Mouse (Mus musculus): ENCODE data around the gene Mlf2.

Mlf2 gene

GRCm38 (mm10) chr6:124932314-124932695 lies 1.1 kb downstream of the Mlf2 start:
- DNase-seq (ENCODE audit: low read depth, low spot score), result no peak

GRCm38 (mm10) chr6:124933127-124933526 lies 1.9 kb downstream of the Mlf2 start:
- DNase-seq (ENCODE audit: low read depth, low spot score), result no peak

- DNase-seq (ENCODE audit: low read depth, low spot score), result no peak
Observed at GRCm38 (mm10) chr6:124934670-124935069, 3.5 kb downstream of the Mlf2 start.

- no peak for DNase-seq (ENCODE audit: low read depth, low spot score)
Observed at GRCm38 (mm10) chr6:124936681-124937080, 5.5 kb downstream of the Mlf2 start.

- DNase-seq (ENCODE audit: low read depth, low spot score), result no peak
Observed at GRCm38 (mm10) chr6:124937493-124937892, 6.3 kb downstream of the Mlf2 start.

GRCm38 (mm10) chr6:124938554-124938953 lies 7.4 kb downstream of the Mlf2 start:
- DNase-seq (ENCODE audit: low read depth, low spot score), result no peak

GRCm38 (mm10) chr6:124941679-124942078 lies 10.5 kb downstream of the Mlf2 start:
- DNase-seq (ENCODE audit: low read depth, low spot score), result no peak

- DNase-seq (ENCODE audit: low read depth, low spot score), result no peak
Observed at GRCm38 (mm10) chr6:124943526-124943925, 12.3 kb downstream of the Mlf2 start.

- no peak for DNase-seq (ENCODE audit: low read depth, low spot score)
Observed at GRCm38 (mm10) chr6:124953991-124954715, 23.0 kb downstream of the Mlf2 start.

- DNase-seq (ENCODE audit: low read depth, low spot score), result no peak
Observed at GRCm38 (mm10) chr6:124955212-124955611, 24.0 kb downstream of the Mlf2 start.

GRCm38 (mm10) chr6:124958127-124958526 lies 26.9 kb downstream of the Mlf2 start:
- DNase-seq (ENCODE audit: low read depth, low spot score), result no peak

GRCm38 (mm10) chr6:124959960-124960359 lies 28.8 kb downstream of the Mlf2 start:
- DNase-seq (ENCODE audit: low read depth, low spot score), result no peak

GRCm38 (mm10) chr6:124961021-124961420 lies 29.8 kb downstream of the Mlf2 start:
- DNase-seq (ENCODE audit: low read depth, low spot score), result no peak

- DNase-seq (ENCODE audit: low read depth, low spot score), result no peak
Observed at GRCm38 (mm10) chr6:124964638-124965037, 33.5 kb downstream of the Mlf2 start.

GRCm38 (mm10) chr6:124965088-124965719 lies 34.0 kb downstream of the Mlf2 start, which contains the start of gene Cops7a:
Gene Cops7a (minus strand): TSS chr6:124965538.
- DNase-seq (ENCODE audit: low read depth, low spot score), result peak; percentile 92

- no peak for DNase-seq (ENCODE audit: low read depth, low spot score)
Observed at GRCm38 (mm10) chr6:124965747-124966146, 34.6 kb downstream of the Mlf2 start.

GRCm38 (mm10) chr6:124966466-124967118 lies 35.4 kb downstream of the Mlf2 start:
- DNase-seq (ENCODE audit: low read depth, low spot score), result no peak

- no peak for DNase-seq (ENCODE audit: low read depth, low spot score)
Observed at GRCm38 (mm10) chr6:124967766-124968165, 36.6 kb downstream of the Mlf2 start.

Measured in retina, adult 2 months (tissue).